ENCODE assay signal across 21 mouse cellular contexts in the genomic region with DNA sequence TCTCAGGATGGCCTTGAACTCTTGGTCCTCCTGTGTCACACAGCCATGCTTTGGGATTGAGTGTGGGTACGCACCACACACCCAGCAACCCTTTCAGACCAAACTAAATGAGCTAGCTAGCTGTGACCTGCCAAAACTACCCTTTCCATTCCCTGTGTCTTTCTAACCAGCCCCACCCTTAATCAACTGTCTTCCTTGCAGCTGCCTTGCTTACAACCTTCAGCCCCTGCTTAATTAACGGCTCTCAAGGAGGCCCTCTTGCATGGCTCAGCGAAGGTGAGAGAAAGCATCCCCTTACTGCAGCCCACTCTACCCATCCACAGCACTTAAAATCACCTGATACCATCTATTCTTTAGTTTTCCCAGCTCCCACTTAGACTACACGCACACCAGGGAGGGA.
DNase-seq lines count a peak whose midpoint lies in the region; ATAC-seq and TF ChIP-seq lines count a peak whose summit lies in the region.
"Had no signal": no experiment of that assay in that cellular context is flagged by ENCODE, and none has a peak within 500 bp of the region (broad histone marks: within the 10 kb centered on the region; RNA-seq: fewer than 3 reads in every experiment).

No protein-coding gene starts in this region.

- in situ Hi-C loops in CH12.LX (cut with MboI; ENCODE audit: low pct_ligation_motif_present, low pct_unique_long_range_greater_than_20kb, low sequenced_read_pairs), result no loop called here

- H3K9ac ChIP-seq in heart, embryonic 14.5 days (ENCODE audit: low read length), result peak overlapping the region; percentile 17; the same call in 1 of the 2 replicates
- no peak overlapping the region for H3K9ac ChIP-seq in lung, embryonic 15.5 days
- no peak overlapping the region for H3K9ac ChIP-seq in CH12.LX (ENCODE audit: insufficient read depth, low read depth)
- H3K9ac ChIP-seq: forebrain, embryonic 13.5 days; hindbrain, embryonic 12.5 days; limb, embryonic 15.5 days; liver, embryonic 13.5 days; midbrain, embryonic 13.5 days; neural tube, embryonic 13.5 days; stomach, embryonic 15.5 days had no signal

- no peaks in the 10 kb centered on the region for H3K9me3 ChIP-seq in heart, embryonic 14.5 days (ENCODE audit: control insufficient read depth, low read length)
- no peaks in the 10 kb centered on the region for H3K9me3 ChIP-seq in lung, embryonic 15.5 days
- H3K9me3 ChIP-seq in CH12.LX (replicated peaks; ENCODE audit: low read length), result no peaks in the 10 kb centered on the region
- H3K9me3 ChIP-seq: forebrain, embryonic 13.5 days; hindbrain, embryonic 12.5 days; limb, embryonic 10.5 days; limb, embryonic 15.5 days; liver, embryonic 13.5 days; midbrain, embryonic 13.5 days; neural tube, embryonic 13.5 days; stomach, embryonic 15.5 days had no signal

- no peak overlapping the region for H3K4me3 ChIP-seq in gastrocnemius, adult 2 months
- no peak overlapping the region for H3K4me3 ChIP-seq in heart, embryonic 14.5 days (ENCODE audit: control insufficient read depth in 1 of 2, insufficient read depth in 1 of 2, low read depth in 1 of 2, low read length in 2 of 2)
- no peak overlapping the region for H3K4me3 ChIP-seq in lung, embryonic 15.5 days
- H3K4me3 ChIP-seq in CH12.LX (replicated peaks in 1 of 3; ENCODE audit: low read depth in 2 of 3, low read length in 2 of 3, poor library complexity in 1 of 3), result no peak overlapping the region
- H3K4me3 ChIP-seq: forebrain, embryonic 13.5 days; hindbrain, embryonic 12.5 days; limb, embryonic 10.5 days; limb, embryonic 15.5 days; liver, embryonic 13.5 days; midbrain, embryonic 13.5 days; neural tube, embryonic 13.5 days; stomach, embryonic 15.5 days had no signal

- DNase-seq in gastrocnemius, adult 2 months, result no peak
- no peak for DNase-seq in gastrocnemius, postnatal 14 days
- DNase-seq in heart, postnatal 4 days, result no peak
- DNase-seq in lung, postnatal 36 days, result no peak
- DNase-seq in CH12.LX (ENCODE audit: extremely low read depth), result no peak
- DNase-seq in urinary bladder, postnatal 14 days (ENCODE audit: low spot score), result no peak
- DNase-seq: liver, embryonic 13.5 days; thymus, postnatal 25 days had no signal

- peaks cover 34 to 53% of the 10 kb centered on the region in 2 experiments for H3K4me1 ChIP-seq in heart, embryonic 14.5 days (ENCODE audit: control insufficient read depth in 2 of 2, insufficient read depth in 2 of 2, low read length in 2 of 2)
- H3K4me1 ChIP-seq in lung, embryonic 15.5 days, result peaks cover 40% of the 10 kb centered on the region
- H3K4me1 ChIP-seq in CH12.LX (ENCODE audit: control insufficient read depth in 1 of 2, insufficient read depth in 2 of 2), result peaks cover 39 to 92% of the 10 kb centered on the region in 2 experiments

- no peak for TF ChIP-seq CTCF in gastrocnemius, adult 2 months (IDR thresholded peaks at IDR 0.05)
- TF ChIP-seq CTCF in CH12.LX (conservative IDR thresholded peaks at IDR 0.05 in 1 of 2, IDR thresholded peaks at IDR 0.05 in 1 of 2; ENCODE audit: low read depth in 2 of 2, low read length in 2 of 2), result no peak

- H3K79me2 ChIP-seq in CH12.LX (replicated peaks; ENCODE audit: control insufficient read depth, extremely low read depth, insufficient read depth, poor library complexity, severe bottlenecking), result no peaks in the 10 kb centered on the region

- no peak for TF ChIP-seq RAD21 in CH12.LX (IDR thresholded peaks at IDR 0.05; ENCODE audit: low read depth, low read length)

- no peak overlapping the region for H3K4me2 ChIP-seq in heart, embryonic 14.5 days (ENCODE audit: low read length)
- no peak overlapping the region for H3K4me2 ChIP-seq in lung, embryonic 15.5 days
- H3K4me2 ChIP-seq in CH12.LX (ENCODE audit: insufficient read depth, low read depth, poor library complexity, severe bottlenecking), result no peak overlapping the region
- H3K4me2 ChIP-seq: forebrain, embryonic 13.5 days; hindbrain, embryonic 12.5 days; limb, embryonic 15.5 days; liver, embryonic 13.5 days; midbrain, embryonic 13.5 days; neural tube, embryonic 13.5 days; stomach, embryonic 15.5 days had no signal

- WGBS in heart, embryonic 14.5 days, result 47% methylated on average over 4 of the region's 4 CpGs
- 81% methylated on average over 4 of the region's 4 CpGs for WGBS in lung, embryonic 15.5 days

- no peak for ATAC-seq in heart, embryonic 14.5 days (ENCODE audit: insufficient number of reproducible peaks, insufficient read depth, low FRiP score, low read depth)
- no peak for ATAC-seq in lung, embryonic 15.5 days (ENCODE audit: borderline replicate concordance, extremely low read depth, low FRiP score, low TSS enrichment)
- ATAC-seq: intestine, embryonic 16.5 days; midbrain, embryonic 13.5 days; Patski had no signal

- no peak for TF ChIP-seq EP300 in CH12.LX (IDR thresholded peaks at IDR 0.05; ENCODE audit: low read length)

- TF ChIP-seq POLR2A in CH12.LX (IDR thresholded peaks at IDR 0.05; ENCODE audit: low read depth, low read length), result no peak

- H3K27ac ChIP-seq in gastrocnemius, adult 2 months, result peak overlapping the region; percentile 78
- H3K27ac ChIP-seq in heart, embryonic 14.5 days (replicated peaks in 1 of 2; ENCODE audit: control insufficient read depth in 1 of 2, insufficient read depth in 1 of 2, low read depth in 2 of 2, low read length in 2 of 2), result peak overlapping the region in 1 of 2 experiments; percentile 41; a peak in 3 of 4 replicates
- peak overlapping the region; percentile 36; the same call in 1 of the 2 replicates for H3K27ac ChIP-seq in lung, embryonic 15.5 days
- peak overlapping the region; percentile 7; the same call in 1 of the 2 replicates for H3K27ac ChIP-seq in CH12.LX (ENCODE audit: insufficient read depth, low read depth)
- H3K27ac ChIP-seq: forebrain, embryonic 13.5 days; hindbrain, embryonic 12.5 days; hindbrain, postnatal 0 days; limb, embryonic 10.5 days; limb, embryonic 15.5 days; liver, embryonic 13.5 days; macrophage; midbrain, embryonic 13.5 days; neural tube, embryonic 13.5 days; stomach, embryonic 15.5 days had no signal

- dilution Hi-C loops in CH12.LX (cut with MboI; ENCODE audit: extremely low pct_ligation_motif_present, extremely low pct_unique_long_range_greater_than_20kb, low sequenced_read_pairs), result no loop called here

- peaks cover 18% of the 10 kb centered on the region; the same call in 1 of the 2 replicates for H3K36me3 ChIP-seq in heart, embryonic 14.5 days (ENCODE audit: control insufficient read depth, insufficient read depth, low read length)
- no peaks in the 10 kb centered on the region for H3K36me3 ChIP-seq in lung, embryonic 15.5 days
- H3K36me3 ChIP-seq in CH12.LX (replicated peaks in 1 of 2; ENCODE audit: control insufficient read depth in 1 of 2, insufficient read depth in 1 of 2, low read length in 1 of 2), result peaks cover 19 to 45% of the 10 kb centered on the region in 2 experiments
- H3K36me3 ChIP-seq: hindbrain, embryonic 12.5 days; limb, embryonic 10.5 days; limb, embryonic 15.5 days; liver, embryonic 13.5 days; midbrain, embryonic 13.5 days; neural tube, embryonic 13.5 days; stomach, embryonic 15.5 days had no signal

- intact Hi-C loops in gastrocnemius, adult 2 months (cut with DNase I), result no loop called here
- intact Hi-C loops in gastrocnemius, postnatal 14 days (cut with DNase I; ENCODE audit: low total_unique reads), result no loop called here

- no peaks in the 10 kb centered on the region for H3K27me3 ChIP-seq in heart, embryonic 14.5 days (ENCODE audit: control insufficient read depth, insufficient read depth, low read length)
- H3K27me3 ChIP-seq in lung, embryonic 15.5 days, result no peaks in the 10 kb centered on the region
- no peaks in the 10 kb centered on the region for H3K27me3 ChIP-seq in CH12.LX (replicated peaks)
- H3K27me3 ChIP-seq: forebrain, embryonic 13.5 days; hindbrain, embryonic 12.5 days; limb, embryonic 15.5 days; liver, embryonic 13.5 days; midbrain, embryonic 13.5 days; neural tube, embryonic 13.5 days; Patski; stomach, embryonic 15.5 days had no signal

TF ChIP-seq in CH12.LX, 34 proteins besides CTCF, POLR2A, EP300 and RAD21:
- TF ChIP-seq UBTF (IDR thresholded peaks at IDR 0.05; ENCODE audit: low read depth, low read length) (no peak), IRF4 (IDR thresholded peaks at IDR 0.05; ENCODE audit: low read depth, low read length) (no peak), RCOR1 (conservative IDR thresholded peaks at IDR 0.05; ENCODE audit: low read depth, low read length) (no peak), ZKSCAN1 (IDR thresholded peaks at IDR 0.05; ENCODE audit: borderline replicate concordance, low read depth, low read length) (no peak), USF2 (conservative IDR thresholded peaks at IDR 0.05; ENCODE audit: low read depth, low read length) (no peak), ZMIZ1 (IDR thresholded peaks at IDR 0.05; ENCODE audit: low read depth, low read length) (no peak), JUND (conservative IDR thresholded peaks at IDR 0.05; ENCODE audit: low read depth, low read length) (no peak), CHD2 (IDR thresholded peaks at IDR 0.05; ENCODE audit: low read length) (no peak), SMC3 (IDR thresholded peaks at IDR 0.05; ENCODE audit: low read depth, low read length) (no peak)
